Mouse (Mus musculus): ENCODE data around the gene Rdh7.
"Not testable (repeated sequence)": the region's sequence is repeated elsewhere in the genome, so short reads cannot be mapped to it uniquely, and the experiment has no call there.

Gene Rdh7

GRCm38 (mm10) chr10:127888605-127889004, at the start of gene Rdh7:
Gene Rdh7 (minus strand): TSS chr10:127888817.
- DNase-seq = no peak

- DNase-seq = peak; percentile 79
Measured at GRCm38 (mm10) chr10:127937428-127938010, 48.9 kb upstream of the Rdh7 start.

- peak; percentile 23 for DNase-seq
Measured at GRCm38 (mm10) chr10:127936747-127937409, 48.3 kb upstream of the Rdh7 start.

GRCm38 (mm10) chr10:127936271-127936670, 47.7 kb upstream of the Rdh7 start:
- peak; percentile 12 for DNase-seq

GRCm38 (mm10) chr10:127932290-127932926, 43.8 kb upstream of the Rdh7 start:
- DNase-seq = peak; percentile 35

GRCm38 (mm10) chr10:127927737-127928136, 39.1 kb upstream of the Rdh7 start:
- DNase-seq = no peak

GRCm38 (mm10) chr10:127924597-127925378, 36.2 kb upstream of the Rdh7 start:
- no peak for DNase-seq

- no peak for DNase-seq
Measured at GRCm38 (mm10) chr10:127923024-127923423, 34.4 kb upstream of the Rdh7 start.

GRCm38 (mm10) chr10:127922241-127922640, 33.6 kb upstream of the Rdh7 start:
- no peak for DNase-seq

GRCm38 (mm10) chr10:127917651-127918050, 29.0 kb upstream of the Rdh7 start:
- DNase-seq = no peak

GRCm38 (mm10) chr10:127917183-127917582, 28.6 kb upstream of the Rdh7 start:
- DNase-seq = not testable (repeated sequence)

GRCm38 (mm10) chr10:127915578-127915977, 27.0 kb upstream of the Rdh7 start:
- DNase-seq = no peak

GRCm38 (mm10) chr10:127907386-127907951, 18.9 kb upstream of the Rdh7 start:
- DNase-seq = no peak

GRCm38 (mm10) chr10:127906138-127906537, 17.5 kb upstream of the Rdh7 start:
- no peak for DNase-seq

GRCm38 (mm10) chr10:127904718-127905446, 16.3 kb upstream of the Rdh7 start:
- DNase-seq = peak; percentile 41

- no peak for DNase-seq
Measured at GRCm38 (mm10) chr10:127903116-127903515, 14.5 kb upstream of the Rdh7 start.

GRCm38 (mm10) chr10:127901751-127902150, 13.1 kb upstream of the Rdh7 start:
- no peak for DNase-seq

- DNase-seq = peak; percentile 49
Measured at GRCm38 (mm10) chr10:127899783-127900182, 11.2 kb upstream of the Rdh7 start.

- no peak for DNase-seq
Measured at GRCm38 (mm10) chr10:127898218-127898617, 9.6 kb upstream of the Rdh7 start, which contains the start of gene Sdr9c7. Gene Sdr9c7 (plus strand): TSS chr10:127898518.

- no peak for DNase-seq
Measured at GRCm38 (mm10) chr10:127897506-127897905, 8.9 kb upstream of the Rdh7 start.

- DNase-seq = no peak
Measured at GRCm38 (mm10) chr10:127896705-127897104, 8.1 kb upstream of the Rdh7 start.
